Mouse (Mus musculus) heart, postnatal 0 days (tissue): ENCODE data around the gene Tmem82. TPM values are rescaled to one million over a fixed set of nuclear protein-coding genes. Genes with fewer than 3 reads are reported as not detected.

Experiments used
- ATAC-seq: fragments of 200-750 bp; cut with Nextera tagmentation; 2 replicates; pipeline ENCODE4 v1.8.0; 2017; ENCODE audit warnings: low read depth, moderate number of reproducible peaks, moderate library complexity; ENCODE audit not compliant: insufficient read depth
- DNase-seq: peaks from one replicate; pipeline ENCODE4 v3.0.0-alpha.2; 2016; ENCODE audit warnings: low spot score
- H3K27ac ChIP-seq: fragments of 300-500 bp; sonication (generic); 2 replicates; pipeline ENCODE4 v1.5.1; 2014; ENCODE audit warnings: low read depth, mild to moderate bottlenecking
- H3K27me3 ChIP-seq: fragments of 300-500 bp; sonication (generic); 2 replicates; pipeline ENCODE4 v1.6.1; 2014; ENCODE audit warnings: low read length, mixed read lengths; ENCODE audit not compliant: control insufficient read depth, insufficient read depth
- H3K36me3 ChIP-seq: fragments of 300-500 bp; sonication (generic); replicated peaks from 2 replicates; pipeline ENCODE4 v1.6.1; 2014; ENCODE audit warnings: low read length, mixed read lengths; ENCODE audit not compliant: control insufficient read depth, insufficient read depth
- H3K4me1 ChIP-seq: fragments of 300-500 bp; sonication (generic); 2 replicates; pipeline ENCODE4 v1.6.1; 2014; ENCODE audit warnings: antibody characterized with exemption; ENCODE audit not compliant: control insufficient read depth, insufficient read depth
- H3K4me2 ChIP-seq: fragments of 300-500 bp; sonication (generic); 2 replicates; pipeline ENCODE4 v1.6.1; 2014; ENCODE audit warnings: low read depth, mild to moderate bottlenecking, low read length, moderate library complexity
- H3K4me3 ChIP-seq: fragments of 300-500 bp; sonication (generic); 2 replicates; pipeline ENCODE4 v1.5.1; 2014; ENCODE audit warnings: low read depth, low read length
- H3K9ac ChIP-seq: fragments of 300-500 bp; sonication (generic); replicated peaks from 2 replicates; pipeline ENCODE4 v1.6.1; 2014; ENCODE audit warnings: low read depth, low read length, mixed read lengths
- H3K9me3 ChIP-seq: fragments of 300-500 bp; sonication (generic); replicated peaks from 2 replicates; pipeline ENCODE4 v1.6.1; 2016; ENCODE audit warnings: low read length; ENCODE audit not compliant: control insufficient read depth
- CTCF ChIP-seq: IDR thresholded peaks from 2 replicates; pipeline ENCODE4 v1.5.1; 2016; ENCODE audit warnings: antibody characterized with exemption, control low read depth, low read depth
- EP300 ChIP-seq: IDR thresholded peaks from 2 replicates; pipeline ENCODE4 v1.6.1; 2016; ENCODE audit warnings: antibody characterized with exemption, low read depth
- WGBS: fragments of 180-500 bp; shearing (Covaris S2); extraction: QIAGEN DNeasy Blood & Tissue Kit; methylation state at CpG from one replicate; pipeline ENCODE4 v1.1.7; 2014; 5-methylcytosine and 5-hydroxymethylcytosine counted together
- polyA plus RNA-seq: library from polyadenylated mRNA; unstranded; fragments of >200 nt; fragmentation: Nextera tagmentation; extraction: Ambion mirVana; gene quantifications from 2 replicates; pipeline ENCODE4 v1.2.1, GENCODE M21; 2015
- total RNA-seq: library from RNA; depleted of rRNA; stranded (reverse); fragments of >200 nt; gene quantifications from 2 replicates; pipeline ENCODE4 v1.2.3, GENCODE M21; 2014; ENCODE audit warnings: low replicate concordance

Tmem82 gene
- total and polyA plus RNA-seq, 2 experiments from 2014 or later = 6.1 to 6.8 TPM

- Histone ChIP-seq H3K9ac (no peak overlapping the region), H3K27ac (peak overlapping the region; percentile 30; the same call in 1 of the 2 replicates), H3K36me3 (peaks cover 20% of the 10 kb centered on the region), H3K27me3 (no peaks in the 10 kb centered on the region), H3K4me2 (no peak overlapping the region), H3K4me3 (no peak overlapping the region), H3K9me3 (no peaks in the 10 kb centered on the region), H3K4me1 (peaks cover 37% of the 10 kb centered on the region)
- TF ChIP-seq CTCF = no peak
- no peak for TF ChIP-seq EP300
- WGBS = 87% methylated on average over 13 of the region's 13 CpGs
- no peak for DNase-seq
- ATAC-seq = no peak
These were observed 35.4 kb upstream of the Tmem82 start for GRCm38 (mm10) chr4:141653813-141654212.

GRCm38 (mm10) chr4:141653044-141653443 is 34.6 kb upstream of the Tmem82 start:
- no peak for ATAC-seq
- H3K27me3 ChIP-seq = no peaks in the 10 kb centered on the region
- 59% methylated on average over 8 of the region's 8 CpGs for WGBS
- DNase-seq = no peak
- no peak overlapping the region for H3K4me3 ChIP-seq
- peaks cover 18% of the 10 kb centered on the region for H3K36me3 ChIP-seq
- no peak for TF ChIP-seq CTCF
- TF ChIP-seq EP300 = no peak
- no peak overlapping the region for H3K27ac ChIP-seq
- no peak overlapping the region for H3K9ac ChIP-seq
- peaks cover 44% of the 10 kb centered on the region for H3K4me1 ChIP-seq
- H3K9me3 ChIP-seq = no peaks in the 10 kb centered on the region
- no peak overlapping the region for H3K4me2 ChIP-seq

- H3K27me3 ChIP-seq = no peaks in the 10 kb centered on the region
- no peaks in the 10 kb centered on the region for H3K9me3 ChIP-seq
- H3K4me3 ChIP-seq = no peak overlapping the region
- DNase-seq (no peak), ATAC-seq (no peak)
- peaks cover 19% of the 10 kb centered on the region for H3K36me3 ChIP-seq
- H3K4me2 ChIP-seq = no peak overlapping the region
- peaks cover 45% of the 10 kb centered on the region for H3K4me1 ChIP-seq
- TF ChIP-seq EP300 = no peak
- TF ChIP-seq CTCF = no peak
- no peak overlapping the region; the same call in 1 of the 2 replicates for H3K9ac ChIP-seq
- 86% methylated on average over 10 of the region's 10 CpGs for WGBS
- H3K27ac ChIP-seq = no peak overlapping the region
These were observed 33.5 kb upstream of the Tmem82 start for GRCm38 (mm10) chr4:141651944-141652343.

GRCm38 (mm10) chr4:141651286-141651685 is 32.9 kb upstream of the Tmem82 start:
- Histone ChIP-seq H3K36me3 (peaks cover 18% of the 10 kb centered on the region), H3K9me3 (no peaks in the 10 kb centered on the region), H3K9ac (no peak overlapping the region), H3K4me3 (no peak overlapping the region), H3K4me2 (no peak overlapping the region), H3K27ac (no peak overlapping the region), H3K4me1 (peaks cover 39% of the 10 kb centered on the region), H3K27me3 (no peaks in the 10 kb centered on the region)
- 52% methylated on average over 6 of the region's 6 CpGs for WGBS
- DNase-seq = no peak
- peak; percentile 37; the same call in 1 of the 2 replicates for ATAC-seq
- no peak for TF ChIP-seq CTCF
- TF ChIP-seq EP300 = no peak

- Histone ChIP-seq H3K9me3 (no peaks in the 10 kb centered on the region), H3K27me3 (no peaks in the 10 kb centered on the region)
These were observed 30.8 kb upstream of the Tmem82 start for GRCm38 (mm10) chr4:141649244-141649643.

GRCm38 (mm10) chr4:141648262-141648661 is 29.8 kb upstream of the Tmem82 start:
- peak overlapping the region; percentile 54 for H3K27ac ChIP-seq
- 53% methylated on average over 5 of the region's 5 CpGs for WGBS
- no peak overlapping the region for H3K4me3 ChIP-seq
- ATAC-seq = no peak
- H3K27me3 ChIP-seq = no peaks in the 10 kb centered on the region
- no peaks in the 10 kb centered on the region for H3K9me3 ChIP-seq
- no peak for DNase-seq
- TF ChIP-seq CTCF (no peak), EP300 (no peak)
- H3K36me3 ChIP-seq = peaks cover 13% of the 10 kb centered on the region
- H3K4me1 ChIP-seq = peaks cover 35% of the 10 kb centered on the region
- H3K9ac ChIP-seq = no peak overlapping the region; the same call in 1 of the 2 replicates
- H3K4me2 ChIP-seq = no peak overlapping the region

More at GRCm38 (mm10) chr4:141649244-141649643, 30.8 kb upstream of the Tmem82 start:
- DNase-seq (no peak), ATAC-seq (no peak)
- no peak overlapping the region for H3K9ac ChIP-seq
- no peak overlapping the region for H3K4me3 ChIP-seq
- TF ChIP-seq CTCF (no peak), EP300 (no peak)
- H3K36me3 ChIP-seq = peaks cover 18% of the 10 kb centered on the region
- WGBS = 59% methylated on average over 6 of the region's 6 CpGs
- H3K4me2 ChIP-seq = no peak overlapping the region
- peak overlapping the region; percentile 34; the same call in 1 of the 2 replicates for H3K27ac ChIP-seq
- peaks cover 34% of the 10 kb centered on the region for H3K4me1 ChIP-seq
